8 mouse cellular contexts compared by ENCODE assay signal in the genomic region with DNA sequence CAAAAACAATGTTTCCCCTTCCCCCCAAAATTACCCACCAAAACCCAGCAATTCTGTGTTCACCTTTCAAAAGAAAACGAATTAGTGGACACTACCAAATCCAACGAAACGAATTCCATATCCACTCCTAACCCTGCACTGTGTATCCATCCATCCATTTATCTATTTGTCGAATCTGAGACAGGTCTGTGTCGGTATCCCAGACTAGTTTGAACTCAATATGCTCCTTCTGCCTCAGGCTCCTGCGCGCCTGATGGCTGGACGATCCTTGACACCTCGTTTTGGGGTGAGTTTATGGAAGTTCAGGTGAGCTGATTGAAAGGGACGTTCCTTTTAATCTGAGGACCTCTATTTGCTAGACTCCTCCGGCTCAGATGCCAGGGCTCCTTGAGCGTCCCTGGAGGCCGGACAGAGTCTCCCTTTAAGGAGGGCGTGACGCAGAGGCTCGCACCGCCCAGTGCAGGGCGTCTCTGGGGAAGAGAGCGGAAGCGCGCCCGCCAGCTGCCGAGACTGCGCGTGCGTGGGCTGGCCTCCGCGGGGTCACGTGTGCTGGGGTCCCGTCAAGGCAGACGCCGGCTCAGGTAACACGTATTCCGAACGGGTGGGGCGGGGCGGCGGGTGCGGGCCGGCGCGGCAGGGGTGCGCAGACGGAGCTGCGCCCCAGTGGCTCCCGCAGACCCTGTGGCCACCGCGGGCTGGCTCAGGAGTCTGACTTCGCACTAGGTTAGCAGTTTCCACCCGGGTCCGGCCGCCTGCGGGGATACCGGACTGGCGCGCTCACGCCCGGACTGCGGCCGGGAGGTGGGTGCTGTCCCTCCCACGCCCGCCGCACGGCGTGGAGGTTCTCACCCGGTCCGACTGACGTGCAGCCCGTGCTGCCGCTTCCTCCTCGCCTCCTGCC. TPM values are rescaled to one million over a fixed set of nuclear protein-coding genes. Genes with fewer than 3 reads are reported as not detected.
A peak's percentile ranks its signal among the peaks of the same experiment; 100 is the strongest.
DNase-seq lines count a peak whose midpoint lies in the region; ATAC-seq and TF ChIP-seq lines count a peak whose summit lies in the region.

Gene Vps8, plus strand, starts transcription at position 474 of the 901 bp plus-strand sequence.

- peak within 1 kb of the TSS; percentile 82 for H3K4me3 ChIP-seq in forebrain, embryonic 10.5 days
- H3K4me3 ChIP-seq in heart, embryonic 15.5 days: peak within 1 kb of the TSS; percentile 79
- H3K4me3 ChIP-seq in liver, embryonic 14.5 days (ENCODE audit: insufficient read depth in 1 of 2, low read depth in 2 of 2, low read length in 2 of 2): peak within 1 kb of the TSS; percentile 74 to 89
- peak within 1 kb of the TSS; percentile 87 for H3K4me3 ChIP-seq in neural tube, embryonic 11.5 days (ENCODE audit: low read depth, low read length)
- H3K4me3 ChIP-seq in stomach, postnatal 0 days (ENCODE audit: low read depth, low read length): peak within 1 kb of the TSS; percentile 88

- H3K4me1 ChIP-seq in forebrain, embryonic 10.5 days: peaks cover 19% of the 10 kb centered on the region
- H3K4me1 ChIP-seq in heart, embryonic 15.5 days (replicated peaks): peaks cover 8% of the 10 kb centered on the region; the same call in 1 of the 2 replicates
- peaks cover 0 to 6% of the 10 kb centered on the region in 2 experiments; a peak in 3 of 4 replicates for H3K4me1 ChIP-seq in liver, embryonic 14.5 days (replicated peaks; ENCODE audit: control insufficient read depth in 2 of 2, insufficient read depth in 2 of 2, low read length in 1 of 2)
- no peaks in the 10 kb centered on the region for H3K4me1 ChIP-seq in neural tube, embryonic 11.5 days (ENCODE audit: control insufficient read depth, insufficient read depth, low read length)
- H3K4me1 ChIP-seq in stomach, postnatal 0 days (replicated peaks; ENCODE audit: control insufficient read depth, insufficient read depth): no peaks in the 10 kb centered on the region; the same call in none of the 2 replicates

- no peaks in the 10 kb centered on the region for H3K9me3 ChIP-seq in forebrain, embryonic 10.5 days
- H3K9me3 ChIP-seq in heart, embryonic 15.5 days (replicated peaks): no peaks in the 10 kb centered on the region
- H3K9me3 ChIP-seq in liver, embryonic 14.5 days (ENCODE audit: control insufficient read depth, low read length): no peaks in the 10 kb centered on the region
- H3K9me3 ChIP-seq in neural tube, embryonic 11.5 days (ENCODE audit: control insufficient read depth, low read length): no peaks in the 10 kb centered on the region
- H3K9me3 ChIP-seq in stomach, postnatal 0 days (ENCODE audit: control insufficient read depth, low read length): no peaks in the 10 kb centered on the region

- no peaks in the 10 kb centered on the region for H3K27me3 ChIP-seq in forebrain, embryonic 10.5 days (ENCODE audit: poor library complexity, severe bottlenecking)
- no peaks in the 10 kb centered on the region for H3K27me3 ChIP-seq in heart, embryonic 15.5 days
- H3K27me3 ChIP-seq in liver, embryonic 14.5 days (ENCODE audit: control insufficient read depth, insufficient read depth, low read length): no peaks in the 10 kb centered on the region
- H3K27me3 ChIP-seq in neural tube, embryonic 11.5 days (ENCODE audit: control insufficient read depth, insufficient read depth, low read length): no peaks in the 10 kb centered on the region
- H3K27me3 ChIP-seq in stomach, postnatal 0 days (ENCODE audit: control insufficient read depth, insufficient read depth, low read length): no peaks in the 10 kb centered on the region

- ATAC-seq in CD4-positive, CD25-positive, alpha-beta regulatory T cell, adult 4 months: peak; percentile 91
- peak; percentile 97 for ATAC-seq in heart, embryonic 15.5 days (replicated peaks; ENCODE audit: insufficient number of reproducible peaks, insufficient read depth, low FRiP score, low read depth)
- peak; percentile 96 for ATAC-seq in liver, embryonic 14.5 days (ENCODE audit: insufficient read depth)
- ATAC-seq in neural tube, embryonic 11.5 days (ENCODE audit: insufficient read depth, low FRiP score, low TSS enrichment): peak; percentile 97
- peak; percentile 97 for ATAC-seq in stomach, postnatal 0 days (ENCODE audit: low FRiP score, low TSS enrichment)

- H3K9ac ChIP-seq in heart, embryonic 15.5 days: peak within 1 kb of the TSS; percentile 89
- H3K9ac ChIP-seq in liver, embryonic 14.5 days (replicated peaks): peak within 1 kb of the TSS; percentile 79
- H3K9ac ChIP-seq in neural tube, embryonic 11.5 days (ENCODE audit: low read length): peak within 1 kb of the TSS; percentile 86
- H3K9ac ChIP-seq in stomach, postnatal 0 days (ENCODE audit: low read length): peak within 1 kb of the TSS; percentile 84

- no peaks in the 10 kb centered on the region for H3K36me3 ChIP-seq in forebrain, embryonic 10.5 days (replicated peaks)
- no peaks in the 10 kb centered on the region for H3K36me3 ChIP-seq in heart, embryonic 15.5 days
- H3K36me3 ChIP-seq in liver, embryonic 14.5 days (replicated peaks; ENCODE audit: control insufficient read depth, insufficient read depth, low read depth): no peaks in the 10 kb centered on the region
- no peaks in the 10 kb centered on the region for H3K36me3 ChIP-seq in neural tube, embryonic 11.5 days (ENCODE audit: control insufficient read depth, insufficient read depth, low read length)
- no peaks in the 10 kb centered on the region for H3K36me3 ChIP-seq in stomach, postnatal 0 days (ENCODE audit: control insufficient read depth, insufficient read depth, low read length)

- DNase-seq in c-Kit-negative CD71-positive TER-119-positive erythroid progenitor cells, embryonic 14.5 days (ENCODE audit: low read depth, low spot score): peak; percentile 85
- DNase-seq in forebrain, embryonic 10.5 days (ENCODE audit: extremely low spot score, low spot score): peak; percentile 91
- peak; percentile 92 to 96 for DNase-seq in kidney, postnatal 25 days
- DNase-seq in liver, embryonic 14.5 days (ENCODE audit: low read depth in 3 of 3, low spot score in 3 of 3): peak; percentile 87 to 91 (median 87)
- peak; percentile 95 for DNase-seq in neural tube, embryonic 11.5 days (ENCODE audit: low spot score)
- DNase-seq in stomach, postnatal 0 days (ENCODE audit: low spot score): peak; percentile 97

- under 1% methylated on average over 71 of the region's 71 CpGs for WGBS in forebrain, embryonic 10.5 days
- WGBS in heart, embryonic 15.5 days: 1% methylated on average over 61 of the region's 71 CpGs
- WGBS in liver, embryonic 14.5 days (ENCODE audit: insufficient replicate concordance): 1% methylated on average over 71 of the region's 71 CpGs
- 1% methylated on average over 71 of the region's 71 CpGs for WGBS in neural tube, embryonic 11.5 days
- under 1% methylated on average over 64 of the region's 71 CpGs for WGBS in stomach, postnatal 0 days

- H3K4me2 ChIP-seq in heart, embryonic 15.5 days: peak within 1 kb of the TSS; percentile 90
- H3K4me2 ChIP-seq in liver, embryonic 14.5 days (ENCODE audit: low read depth): peak within 1 kb of the TSS; percentile 92
- H3K4me2 ChIP-seq in neural tube, embryonic 11.5 days (ENCODE audit: low read depth): peak within 1 kb of the TSS; percentile 97
- peak within 1 kb of the TSS; percentile 94 for H3K4me2 ChIP-seq in stomach, postnatal 0 days (replicated peaks; ENCODE audit: low read depth)

- no peak for TF ChIP-seq EP300 in liver, embryonic 14.5 days (IDR thresholded peaks at IDR 0.05; ENCODE audit: low read depth)
- TF ChIP-seq EP300 in stomach, postnatal 0 days (optimal IDR thresholded peaks at IDR 0.05): no peak

- H3K27ac ChIP-seq in forebrain, embryonic 10.5 days: peak within 1 kb of the TSS; percentile 90
- H3K27ac ChIP-seq in heart, embryonic 15.5 days: peak within 1 kb of the TSS; percentile 82
- H3K27ac ChIP-seq in liver, embryonic 14.5 days: peak within 1 kb of the TSS; percentile 55
- H3K27ac ChIP-seq in neural tube, embryonic 11.5 days (ENCODE audit: low read depth, low read length): 0 out of 2 replicates have a peak within 1 kb of the TSS, but pooled peaks have one; percentile 11
- peak within 1 kb of the TSS; percentile 89 for H3K27ac ChIP-seq in stomach, postnatal 0 days (replicated peaks)

- TF ChIP-seq CTCF in liver, embryonic 14.5 days (IDR thresholded peaks at IDR 0.05; ENCODE audit: low read depth): peak; percentile 55
- peak; percentile 61 for TF ChIP-seq CTCF in stomach, postnatal 0 days (IDR thresholded peaks at IDR 0.05; ENCODE audit: low read depth)

RNA-seq across cellular contexts. Expression of gene Vps8, which starts in this region (rescaled TPM):
- 10 to 100 TPM; 11.7 to 21.9 TPM for polyA plus RNA-seq in CD4-positive, CD25-positive, alpha-beta regulatory T cell, adult 4 months (2017; shearing (Covaris generic))
- polyA plus RNA-seq in forebrain, embryonic 10.5 days (2016; fragmentation: Nextera tagmentation; extraction: Ambion mirVana): 19.7 and 21.0 TPM in 2 replicates
- 21.4 and 23.0 TPM in 2 replicates for polyA plus RNA-seq in heart, embryonic 15.5 days (2015; fragmentation: Nextera tagmentation; extraction: Ambion mirVana)
- 1.9 and 3.0 TPM in 2 replicates for polyA plus RNA-seq in liver, embryonic 14.5 days (2012; rRNA removed)
- polyA plus RNA-seq in liver, embryonic 14.5 days (2014; fragmentation: Nextera tagmentation; extraction: Ambion mirVana): 4.9 and 5.1 TPM in 2 replicates
- polyA plus RNA-seq in neural tube, embryonic 11.5 days (2014; fragmentation: Nextera tagmentation; extraction: Ambion mirVana): 27.4 and 30.8 TPM in 2 replicates
- polyA plus RNA-seq in stomach, postnatal 0 days (2015; fragmentation: Nextera tagmentation; extraction: Ambion mirVana): 7.0 and 8.2 TPM in 2 replicates

Comparison
In these comparisons a context has a peak if more than half of its experiments do, and no peak if none do; other contexts are left out.
1. Peak in every context shown above with its lines: DNase-seq, ATAC-seq, H3K4me3 ChIP-seq and H3K27ac ChIP-seq.
2. H3K27ac ChIP-seq: peak in every context shown above with its lines; median percentile 90 in forebrain, embryonic 10.5 days; 89 in stomach, postnatal 0 days; 82 in heart, embryonic 15.5 days; 55 in liver, embryonic 14.5 days; 11 in neural tube, embryonic 11.5 days.